Mouse (Mus musculus) intestine, postnatal 0 days (tissue): Measurements from ENCODE around the gene Errfi1. TPM values are rescaled to one million over a fixed set of nuclear protein-coding genes. Genes with fewer than 3 reads are reported as not detected.

Experiments used
- ATAC-seq: fragments of 200-750 bp; cut with Nextera tagmentation; 2 replicates; pipeline ENCODE4 v1.8.0; 2017; ENCODE audit warnings: mild to moderate bottlenecking, moderate TSS enrichment, moderate library complexity
- H3K27ac ChIP-seq: fragments of 300-500 bp; sonication (generic); 2 replicates; pipeline ENCODE4 v1.5.1; 2014; ENCODE audit warnings: mild to moderate bottlenecking, low read depth, low read length, moderate library complexity
- H3K27me3 ChIP-seq: fragments of 300-500 bp; sonication (generic); replicated peaks from 2 replicates; pipeline ENCODE4 v1.6.1; 2014; ENCODE audit warnings: low read length, mixed read lengths; ENCODE audit not compliant: control insufficient read depth, insufficient read depth
- H3K36me3 ChIP-seq: fragments of 300-500 bp; sonication (generic); 2 replicates; pipeline ENCODE4 v1.6.1; 2014; ENCODE audit warnings: mild to moderate bottlenecking, moderate library complexity; ENCODE audit not compliant: control insufficient read depth, insufficient read depth
- H3K4me1 ChIP-seq: fragments of 300-500 bp; sonication (generic); replicated peaks from 2 replicates; pipeline ENCODE4 v1.6.1; 2014; ENCODE audit warnings: antibody characterized with exemption, low read length, mixed read lengths; ENCODE audit not compliant: control insufficient read depth, insufficient read depth
- H3K4me2 ChIP-seq: fragments of 300-500 bp; sonication (generic); replicated peaks from 2 replicates; pipeline ENCODE4 v1.6.1; 2014; ENCODE audit warnings: low read depth, mild to moderate bottlenecking, moderate library complexity
- H3K4me3 ChIP-seq: fragments of 300-500 bp; sonication (generic); 2 replicates; pipeline ENCODE4 v1.5.1; 2014; ENCODE audit warnings: low read depth, low read length
- H3K9ac ChIP-seq: fragments of 300-500 bp; sonication (generic); 2 replicates; pipeline ENCODE4 v1.6.1; 2014; ENCODE audit warnings: mild to moderate bottlenecking, low read depth, low read length
- H3K9me3 ChIP-seq: fragments of 300-500 bp; sonication (generic); 2 replicates; pipeline ENCODE4 v1.6.1; 2016; ENCODE audit warnings: mixed run types; ENCODE audit not compliant: control insufficient read depth
- CTCF ChIP-seq: sonication (generic); IDR thresholded peaks from 2 replicates; pipeline ENCODE4 v1.5.1; 2016; ENCODE audit warnings: low read depth, mild to moderate bottlenecking, control low read depth, antibody characterized with exemption, moderate library complexity
- WGBS: fragments of 180-500 bp; shearing (Covaris S2); extraction: QIAGEN DNeasy Blood & Tissue Kit; methylation state at CpG from one replicate; pipeline ENCODE4 v1.1.7; 2014; 5-methylcytosine and 5-hydroxymethylcytosine counted together
- polyA plus RNA-seq: library from polyadenylated mRNA; unstranded; fragments of >200 nt; fragmentation: Nextera tagmentation; extraction: Ambion mirVana; gene quantifications from 2 replicates; pipeline ENCODE4 v1.2.1, GENCODE M21; 2015

The Errfi1 gene
- polyA plus RNA-seq, 1 experiment from 2014 or later = 27.7 TPM

- Histone ChIP-seq H3K9ac (no peak overlapping the region), H3K9me3 (no peaks in the 10 kb centered on the region), H3K27ac (no peak overlapping the region), H3K27me3 (no peaks in the 10 kb centered on the region), H3K36me3 (peaks cover 40% of the 10 kb centered on the region), H3K4me1 (no peaks in the 10 kb centered on the region), H3K4me3 (no peak overlapping the region), H3K4me2 (no peak overlapping the region)
- peak; percentile 76 for TF ChIP-seq CTCF
- ATAC-seq = no peak
Measured at GRCm38 (mm10) chr4:150865371-150865770, 11.7 kb downstream of the Errfi1 start.

- H3K4me2 ChIP-seq = no peak overlapping the region
- H3K36me3 ChIP-seq = peaks cover 44% of the 10 kb centered on the region
- H3K9ac ChIP-seq = no peak overlapping the region
- H3K27me3 ChIP-seq = no peaks in the 10 kb centered on the region
- H3K27ac ChIP-seq = no peak overlapping the region
- 81% methylated on average over 11 of the region's 11 CpGs for WGBS
- H3K4me1 ChIP-seq = no peaks in the 10 kb centered on the region
- no peaks in the 10 kb centered on the region for H3K9me3 ChIP-seq
- no peak for ATAC-seq
- TF ChIP-seq CTCF = no peak
- H3K4me3 ChIP-seq = no peak overlapping the region
Measured at GRCm38 (mm10) chr4:150866069-150866468, 12.3 kb downstream of the Errfi1 start.

GRCm38 (mm10) chr4:150866494-150866893 lies 12.8 kb downstream of the Errfi1 start:
- no peak for TF ChIP-seq CTCF
- H3K4me2 ChIP-seq = no peak overlapping the region
- WGBS = 96% methylated on average over 12 of the region's 12 CpGs

GRCm38 (mm10) chr4:150868161-150868560 lies 14.4 kb downstream of the Errfi1 start:
- no peak for ATAC-seq
- Histone ChIP-seq H3K9me3 (no peaks in the 10 kb centered on the region), H3K27ac (no peak overlapping the region), H3K27me3 (no peaks in the 10 kb centered on the region), H3K4me3 (no peak overlapping the region), H3K4me2 (no peak overlapping the region), H3K36me3 (peaks cover 45% of the 10 kb centered on the region), H3K4me1 (0 out of 2 replicates have a peak, but pooled peaks cover 3% of the 10 kb centered on the region), H3K9ac (no peak overlapping the region)
- 77% methylated on average over 6 of the region's 6 CpGs for WGBS
- no peak for TF ChIP-seq CTCF

More at GRCm38 (mm10) chr4:150866494-150866893, 12.8 kb downstream of the Errfi1 start:
- Histone ChIP-seq H3K9me3 (no peaks in the 10 kb centered on the region), H3K27ac (no peak overlapping the region), H3K27me3 (no peaks in the 10 kb centered on the region), H3K36me3 (peaks cover 45% of the 10 kb centered on the region), H3K4me3 (no peak overlapping the region), H3K9ac (no peak overlapping the region), H3K4me1 (no peaks in the 10 kb centered on the region)
- no peak for ATAC-seq

- H3K4me2 ChIP-seq = no peak overlapping the region
- 0 out of 2 replicates have a peak, but pooled peaks cover 3% of the 10 kb centered on the region for H3K4me1 ChIP-seq
- H3K9ac ChIP-seq = no peak overlapping the region
- H3K27ac ChIP-seq = no peak overlapping the region
- no peaks in the 10 kb centered on the region for H3K27me3 ChIP-seq
- no peak for TF ChIP-seq CTCF
- ATAC-seq = no peak
- H3K36me3 ChIP-seq = peaks cover 45% of the 10 kb centered on the region
- no peak overlapping the region for H3K4me3 ChIP-seq
- H3K9me3 ChIP-seq = no peaks in the 10 kb centered on the region
- WGBS = 61% methylated on average over 2 of the region's 2 CpGs
Measured at GRCm38 (mm10) chr4:150868859-150869258, 15.1 kb downstream of the Errfi1 start.

- no peak for TF ChIP-seq CTCF
- H3K4me3 ChIP-seq = no peak overlapping the region
- no peak overlapping the region for H3K9ac ChIP-seq
- H3K4me1 ChIP-seq = 0 out of 2 replicates have a peak, but pooled peaks cover 3% of the 10 kb centered on the region
- no peaks in the 10 kb centered on the region for H3K9me3 ChIP-seq
- no peaks in the 10 kb centered on the region for H3K27me3 ChIP-seq
- ATAC-seq = no peak
- 58% methylated on average over 17 of the region's 17 CpGs for WGBS
- peaks cover 43% of the 10 kb centered on the region for H3K36me3 ChIP-seq
- no peak overlapping the region for H3K27ac ChIP-seq
- no peak overlapping the region for H3K4me2 ChIP-seq
Measured at GRCm38 (mm10) chr4:150869276-150870197, 15.8 kb downstream of the Errfi1 start.
